Mouse (Mus musculus) Patski (cell line): ENCODE data around the gene Pigx. TPM values are rescaled to one million over a fixed set of nuclear protein-coding genes. Genes with fewer than 3 reads are reported as not detected.
"Not testable (repeated sequence)": the region's sequence is repeated elsewhere in the genome, so short reads cannot be mapped to it uniquely, and the experiment has no call there.

Experiments
- ATAC-seq: fragments of 100-300 bp; one replicate; pipeline ENCODE4 v1.8.0; 2021
- CTCF ChIA-PET: fragments of 350-600 bp; sonication (Branson Sonifier 250); formaldehyde crosslinking; loops from one replicate; lab custom pipeline; 2022; ENCODE audit warnings: inconsistent platforms; lab: Charles Lee
- POLR2A ChIA-PET: fragments of 350-600 bp; sonication (Branson Sonifier 250); formaldehyde crosslinking; loops from one replicate; lab custom pipeline; 2022; ENCODE audit warnings: antibody characterized with exemption, inconsistent platforms; lab: Charles Lee
- DNase-seq: peaks from one replicate; pipeline ENCODE4 v3.0.0-alpha.2; 2011; ENCODE audit warnings: low read depth, low spot score
- H3K27me3 ChIP-seq: fragments of 371-371 bp; one replicate; pipeline ENCODE4 v1.5.1; 2021
- CTCF ChIP-seq: fragments of 100-300 bp; IDR thresholded peaks from one replicate; pipeline ENCODE4 v1.5.1; 2021
- in situ Hi-C: fragments of 300-500 bp; cut with MboI; formaldehyde crosslinking; loops from 3 replicates; pipeline ENCODE4 v1.11.1; 2018; ENCODE audit warnings: low pct_unique_long_range_greater_than_20kb, mixed read lengths
- polyA plus RNA-seq: library from polyadenylated mRNA; unstranded; gene quantifications from one replicate; pipeline ENCODE4 v1.2.3, GENCODE M21; 2021

The Pigx gene
- polyA plus RNA-seq, 1 experiment from 2014 or later, result 61.5 TPM

DNA sequence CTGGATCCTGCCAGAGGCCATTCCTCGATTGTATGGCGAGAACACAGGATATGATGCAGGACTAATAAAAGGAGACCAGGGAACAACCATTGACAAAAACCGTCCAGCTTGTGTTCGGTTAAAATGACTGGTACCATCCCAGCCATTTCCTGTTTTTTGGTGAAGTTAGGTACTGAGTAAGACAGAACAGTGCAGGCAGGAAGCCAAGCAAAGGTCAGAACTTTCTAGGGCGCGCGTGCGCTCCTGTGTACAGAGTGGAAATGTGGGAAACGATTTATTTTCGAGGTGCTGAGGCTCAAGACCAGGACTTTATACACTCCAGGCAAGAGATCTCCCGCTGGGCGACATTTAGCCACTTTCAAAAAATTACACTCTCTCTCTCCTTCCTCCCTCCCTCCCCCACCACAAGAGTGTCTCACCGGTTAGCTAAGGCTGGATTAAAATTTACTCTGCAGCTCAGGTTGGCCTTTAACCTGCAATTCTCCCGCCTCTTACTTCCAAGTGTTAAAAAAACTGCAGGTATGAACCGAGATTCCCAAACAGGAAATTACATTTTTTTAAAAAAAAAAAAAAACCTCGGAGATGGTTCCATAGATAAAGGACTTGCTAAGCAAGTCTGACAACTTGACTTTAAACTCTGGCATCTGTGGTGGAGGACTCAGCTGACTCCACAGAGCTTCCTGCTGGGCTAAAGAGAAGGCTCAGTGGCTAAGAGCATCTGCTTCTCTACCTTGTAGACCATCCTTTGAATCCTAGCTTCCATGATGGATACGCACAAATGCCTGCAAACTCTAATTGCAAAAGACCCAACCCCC lies 11.7 kb downstream of the Pigx start:
- in situ Hi-C loops, result no loop called here
- POLR2A ChIA-PET, result no interaction called here
- ATAC-seq, result no peak
- H3K27me3 ChIP-seq, result no peaks in the 10 kb centered on the region
- no peak for DNase-seq
- CTCF ChIA-PET, result no interaction called here
- no peak for TF ChIP-seq CTCF

DNA sequence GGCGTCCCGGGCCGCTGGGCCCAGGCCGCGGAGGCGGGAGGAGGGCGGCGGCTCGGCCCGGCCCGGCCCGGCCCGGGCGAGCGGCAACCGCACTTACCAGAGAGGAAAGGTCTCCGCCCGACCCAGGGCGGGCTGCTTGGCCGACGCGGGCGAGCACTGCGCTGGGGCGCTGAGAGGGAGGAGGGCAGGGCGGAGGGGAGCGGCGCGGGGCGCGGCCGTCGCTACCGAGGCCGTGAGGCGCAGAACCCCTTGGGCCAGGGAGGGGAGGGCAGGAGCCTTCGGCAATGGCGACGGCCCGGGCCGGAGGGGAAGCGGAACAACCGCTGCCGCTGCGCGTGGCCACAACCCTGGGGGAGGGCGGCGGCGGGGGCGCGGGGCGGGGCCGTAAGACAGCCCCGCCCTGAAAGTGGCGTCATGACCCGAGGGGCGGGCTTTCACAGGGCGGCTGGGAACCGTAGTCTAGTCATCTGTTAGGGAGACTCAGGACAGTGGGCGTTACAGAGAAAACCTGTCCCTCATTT lies 20.5 kb downstream of the Pigx start, which contains the start of gene Pak2:
Gene Pak2, minus strand, starts transcription at position 352 of the 521 bp plus-strand sequence.
- in situ Hi-C loops, result no loop called here
- no peaks in the 10 kb centered on the region for H3K27me3 ChIP-seq
- no peak for TF ChIP-seq CTCF
- ChIA-PET POLR2A (no interaction called here), CTCF (interaction anchor here (1.0 kb wide), 1 partner anchor 38 kb away, joined by 3 read pairs; no protein-coding TSS in a partner anchor)
- DNase-seq, result no peak
- peak; percentile 93 for ATAC-seq

DNA sequence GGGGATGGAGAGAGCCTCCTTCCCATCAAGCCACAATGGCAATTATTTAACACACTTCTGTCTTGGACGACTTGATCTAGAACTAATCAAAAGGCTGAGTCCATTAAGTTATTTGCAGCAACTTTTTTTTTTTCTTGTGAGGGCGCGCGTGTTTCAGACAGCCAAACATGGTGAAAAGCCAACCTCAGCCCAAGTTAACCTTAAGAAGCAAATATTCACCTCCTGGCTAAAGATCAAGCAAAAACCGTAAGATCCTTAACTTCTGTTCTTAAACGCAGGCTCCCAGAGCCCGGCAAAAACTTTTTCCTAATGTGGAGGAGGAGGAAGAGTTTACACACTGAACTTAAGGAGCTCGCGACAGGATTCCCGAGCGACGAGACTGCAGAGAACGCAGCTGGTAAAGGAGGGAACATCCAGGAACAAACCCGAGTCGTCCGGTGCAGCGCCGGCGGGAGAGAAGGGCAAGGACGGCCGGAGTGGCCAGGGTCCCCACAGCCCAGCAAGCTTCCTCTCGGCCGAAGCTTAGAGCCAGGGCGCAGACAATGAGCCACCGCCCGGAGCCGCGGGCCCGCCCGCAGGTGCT lies 21.0 kb downstream of the Pigx start:
- DNase-seq (no peak), ATAC-seq (no peak)
- in situ Hi-C loops, result no loop called here
- ChIA-PET CTCF (interaction anchor here (0.7 to 1.0 kb wide), 2 partner anchors 10 to 37 kb away, joined by 3 read pairs; no protein-coding TSS in a partner anchor), POLR2A (interaction anchor here (0.6 to 0.7 kb wide), 2 partner anchors 9 to 870 kb away, joined by 3 to 5 read pairs; no protein-coding TSS in a partner anchor)
- no peaks in the 10 kb centered on the region for H3K27me3 ChIP-seq
- TF ChIP-seq CTCF, result no peak

DNA sequence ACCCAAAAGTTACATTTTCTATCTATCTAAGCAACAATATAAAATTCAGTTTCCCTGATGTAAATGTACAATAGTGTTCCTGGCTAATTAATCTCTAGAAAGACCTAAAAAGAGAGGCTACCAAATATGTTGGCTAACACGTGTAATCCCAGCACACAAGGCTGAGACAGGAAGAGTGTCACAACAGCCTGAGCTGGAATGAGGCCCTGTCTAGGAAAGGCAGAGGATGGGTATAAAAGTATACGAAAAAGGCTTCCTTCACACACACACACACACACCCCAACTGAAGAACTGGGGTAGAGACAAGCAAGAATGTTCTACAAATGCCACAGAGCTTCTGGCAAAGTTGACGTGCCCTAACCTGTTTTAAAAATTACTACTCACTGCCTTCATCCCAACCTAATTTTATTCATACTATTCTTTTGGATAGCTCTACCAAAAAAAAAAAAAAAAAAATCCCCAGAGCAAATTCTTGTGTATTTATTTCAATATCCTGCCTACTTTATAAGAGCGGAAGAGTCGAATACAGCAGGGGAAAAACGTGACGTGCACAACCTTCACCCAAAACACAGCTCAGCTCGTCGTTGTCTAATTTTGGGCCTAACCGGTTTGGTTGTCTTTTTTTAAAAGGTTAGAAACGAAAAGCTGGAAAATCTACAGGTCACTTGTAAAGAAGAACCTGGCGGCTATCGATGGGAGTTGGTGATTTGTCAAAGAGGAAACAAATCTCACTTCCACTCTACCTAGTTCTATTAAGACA lies 21.7 kb downstream of the Pigx start:
- CTCF ChIA-PET, result interaction anchor here (0.7 to 1.0 kb wide), 2 partner anchors 9 to 37 kb away, joined by 3 read pairs; no protein-coding TSS in a partner anchor
- no peak for TF ChIP-seq CTCF
- POLR2A ChIA-PET, result interaction anchor here (0.6 to 0.7 kb wide), 2 partner anchors 9 to 870 kb away, joined by 3 to 5 read pairs; no protein-coding TSS in a partner anchor
- ATAC-seq (no peak), DNase-seq (no peak)
- no peaks in the 10 kb centered on the region for H3K27me3 ChIP-seq
- in situ Hi-C loops, result no loop called here

DNA sequence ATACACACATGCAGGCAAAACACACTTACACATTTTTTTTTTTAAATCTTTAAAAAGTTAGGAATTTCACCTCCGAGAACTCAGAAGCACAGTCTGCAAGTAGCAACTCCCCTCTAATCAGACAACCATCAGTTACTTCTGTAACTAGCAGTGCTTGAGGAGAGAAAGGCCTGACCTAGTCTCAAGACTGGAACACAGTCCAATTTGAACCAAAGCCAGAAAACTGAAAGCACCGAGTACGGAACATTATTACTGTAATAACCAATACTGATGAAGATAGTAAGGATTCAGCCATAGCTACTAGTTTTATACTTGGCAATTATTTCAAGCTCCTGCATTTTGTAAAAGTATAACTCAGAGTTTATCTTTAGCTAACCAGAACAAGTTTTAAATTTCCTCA lies 23.1 kb downstream of the Pigx start:
- H3K27me3 ChIP-seq, result no peaks in the 10 kb centered on the region
- TF ChIP-seq CTCF, result no peak
- in situ Hi-C loops, result no loop called here
- DNase-seq (no peak), ATAC-seq (no peak)
- POLR2A ChIA-PET, result no interaction called here
- CTCF ChIA-PET, result interaction anchor here (0.8 kb wide), 1 partner anchor 17 kb away, joined by 3 read pairs; no protein-coding TSS in a partner anchor

DNA sequence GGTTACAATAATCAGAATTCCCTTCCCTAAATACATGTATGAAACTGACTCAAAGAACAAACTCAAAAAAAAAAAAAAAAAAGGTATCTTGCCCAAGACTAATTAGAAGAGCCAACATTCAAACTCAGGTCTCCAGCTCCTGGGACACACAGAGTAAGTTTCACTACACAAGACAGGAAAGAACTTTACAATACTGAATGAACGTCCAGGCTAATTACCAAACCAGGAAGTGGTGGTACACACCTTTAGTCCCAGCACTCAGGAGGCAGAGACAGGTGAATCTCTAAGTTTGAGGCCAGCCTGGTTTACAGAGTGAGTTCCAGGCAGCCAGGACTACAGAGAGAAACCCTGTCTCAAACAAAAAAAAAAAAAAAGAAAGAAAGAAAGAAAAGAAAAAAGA lies 23.8 kb downstream of the Pigx start:
- POLR2A ChIA-PET, result interaction anchor here (0.7 kb wide), 1 partner anchor 580 kb away, joined by 3 read pairs; no protein-coding TSS in a partner anchor
- ATAC-seq, result no peak
- in situ Hi-C loops, result no loop called here
- TF ChIP-seq CTCF, result no peak
- CTCF ChIA-PET, result interaction anchor here (0.6 kb wide), 1 partner anchor 26 kb away, joined by 3 read pairs; no protein-coding TSS in a partner anchor
- no peak for DNase-seq
- H3K27me3 ChIP-seq, result no peaks in the 10 kb centered on the region

DNA sequence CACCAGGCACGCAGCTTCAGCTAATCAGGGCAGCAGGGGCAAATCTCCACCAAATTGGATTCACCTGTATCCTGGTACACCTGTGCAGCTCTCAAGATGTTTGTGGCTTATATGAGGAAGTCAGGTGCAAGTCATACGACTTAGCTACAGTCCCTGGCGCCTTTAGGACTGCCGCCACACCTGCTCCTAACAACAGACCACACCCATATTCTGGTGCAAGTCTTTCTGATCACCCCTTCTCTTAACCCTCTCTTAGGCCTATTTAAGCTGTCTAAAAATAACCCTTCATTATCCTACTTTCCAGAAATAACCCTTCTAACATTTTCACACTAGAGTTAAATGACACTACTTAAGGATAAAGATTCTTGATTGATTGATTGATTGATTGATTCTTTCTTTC lies 29.5 kb downstream of the Pigx start:
- H3K27me3 ChIP-seq, ATAC-seq, CTCF ChIA-PET, POLR2A ChIA-PET, in situ Hi-C loops, DNase-seq: not testable (repeated sequence)

DNA sequence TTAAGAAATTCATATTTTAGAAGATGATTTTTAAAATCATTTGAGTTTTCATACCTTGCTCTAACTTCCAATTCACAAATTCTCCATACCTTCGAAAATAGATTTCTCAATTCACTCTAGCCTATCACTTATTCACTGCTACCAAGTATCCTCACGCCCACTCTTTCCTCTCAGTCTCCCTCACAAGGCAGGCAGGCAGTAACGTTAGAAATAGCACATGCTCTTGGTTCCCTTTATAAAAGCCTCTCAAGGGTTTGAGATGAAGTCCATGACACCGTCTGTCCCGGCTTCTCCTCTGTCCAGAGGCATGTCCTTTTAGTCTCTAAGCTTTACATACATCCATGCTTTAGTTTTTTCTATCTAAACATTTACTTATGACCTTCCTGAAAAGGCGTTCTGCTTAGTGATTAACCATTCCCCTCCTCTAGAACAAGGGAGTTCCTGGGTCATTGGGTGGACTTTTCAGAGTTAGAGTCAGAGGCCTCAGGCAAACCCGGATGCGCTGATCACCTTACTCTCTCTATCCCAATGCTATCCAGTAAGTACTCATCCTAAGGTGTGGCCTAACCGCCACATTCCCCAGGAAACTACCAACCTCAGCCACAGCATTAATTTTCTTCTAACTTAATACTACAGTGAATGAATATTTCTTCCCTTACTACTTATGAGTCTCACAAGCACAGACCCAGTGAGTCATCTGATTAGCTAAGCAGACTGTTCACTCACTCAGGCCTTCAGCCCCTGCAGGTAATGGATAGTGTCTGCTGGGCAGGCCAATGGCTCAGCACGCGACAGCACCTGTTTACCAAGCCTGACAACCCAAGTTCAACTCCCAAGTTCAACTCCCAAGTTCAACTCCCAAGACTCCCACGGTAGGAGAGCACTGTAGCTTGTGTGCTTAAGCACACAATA lies 30.9 kb downstream of the Pigx start:
- no peak for TF ChIP-seq CTCF
- peak; percentile 56 for DNase-seq
- POLR2A ChIA-PET, result interaction anchor here (0.5 to 1.6 kb wide), 2 partner anchors 9 to 10 kb away, joined by 3 to 8 read pairs; no protein-coding TSS in a partner anchor
- no peaks in the 10 kb centered on the region for H3K27me3 ChIP-seq
- peak; percentile 76 for ATAC-seq
- CTCF ChIA-PET, result interaction anchor here (1.0 kb wide), 1 partner anchor 9 kb away, joined by 3 read pairs; no protein-coding TSS in a partner anchor
- in situ Hi-C loops, result no loop called here

DNA sequence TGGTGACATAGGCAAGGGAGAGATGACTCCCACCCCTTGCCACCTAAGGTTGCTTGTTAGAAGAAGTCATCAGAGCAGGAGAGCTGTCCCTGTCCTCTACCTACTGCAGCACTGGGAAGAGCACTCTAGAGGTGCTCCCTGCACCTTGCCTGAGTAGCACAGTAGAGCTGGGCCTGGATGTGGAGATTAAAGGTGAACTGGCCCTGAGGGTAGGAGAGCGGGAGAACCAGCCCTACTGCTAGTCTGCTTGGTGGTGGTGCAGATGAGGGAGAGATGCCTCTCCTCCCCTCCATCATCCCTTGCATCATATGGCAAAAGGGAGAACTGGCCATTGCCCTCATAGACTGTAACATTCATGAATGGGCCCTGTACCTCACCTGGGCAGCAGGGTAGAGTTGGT lies 32.6 kb downstream of the Pigx start:
- in situ Hi-C loops, result no loop called here
- ChIA-PET POLR2A (no interaction called here), CTCF (no interaction called here)
- DNase-seq, result no peak
- no peak for ATAC-seq
- TF ChIP-seq CTCF, result no peak
- H3K27me3 ChIP-seq, result no peaks in the 10 kb centered on the region
